Mouse (Mus musculus) embryonic facial prominence, embryonic 11.5 days (tissue): ENCODE data around the gene Ltbp4. TPM values are rescaled to one million over a fixed set of nuclear protein-coding genes. Genes with fewer than 3 reads are reported as not detected.
A peak's percentile ranks its signal among the peaks of the same experiment; 100 is the strongest.

ENCODE experiments used
- ATAC-seq: fragments of 200-750 bp; cut with Nextera tagmentation; replicated peaks from 2 replicates; pipeline ENCODE4 v1.8.0; 2017; ENCODE audit warnings: low read depth; ENCODE audit not compliant: insufficient number of reproducible peaks, low FRiP score, low TSS enrichment
- DNase-seq: peaks from one replicate; pipeline ENCODE4 v3.0.0-alpha.2; 2015; ENCODE audit warnings: low spot score
- H3K27ac ChIP-seq: fragments of 300-500 bp; sonication (generic); replicated peaks from 2 replicates; pipeline ENCODE4 v1.5.1; 2014; ENCODE audit warnings: mild to moderate bottlenecking, low read depth, low read length, control low read depth
- H3K27me3 ChIP-seq: fragments of 300-500 bp; sonication (generic); 2 replicates; pipeline ENCODE4 v1.6.1; 2014; ENCODE audit warnings: mild to moderate bottlenecking, low read length, moderate library complexity, mixed read lengths; ENCODE audit not compliant: control insufficient read depth, insufficient read depth
- H3K36me3 ChIP-seq: fragments of 300-500 bp; sonication (generic); replicated peaks from 2 replicates; pipeline ENCODE4 v1.6.1; 2014; ENCODE audit warnings: low read depth, mild to moderate bottlenecking, low read length, moderate library complexity, mixed read lengths; ENCODE audit not compliant: control insufficient read depth, insufficient read depth
- H3K4me1 ChIP-seq: fragments of 300-500 bp; sonication (generic); 2 replicates; pipeline ENCODE4 v1.6.1; 2014; ENCODE audit warnings: low read length, mixed read lengths; ENCODE audit not compliant: control insufficient read depth, insufficient read depth
- H3K4me2 ChIP-seq: fragments of 300-500 bp; sonication (generic); 2 replicates; pipeline ENCODE4 v1.6.1; 2014; ENCODE audit warnings: low read depth, mild to moderate bottlenecking, control low read depth, low read length, moderate library complexity
- H3K4me3 ChIP-seq: fragments of 300-500 bp; sonication (generic); 2 replicates; pipeline ENCODE4 v1.5.1; 2014; ENCODE audit warnings: low read depth, low read length, control low read depth
- H3K9ac ChIP-seq: fragments of 300-500 bp; sonication (generic); replicated peaks from 2 replicates; pipeline ENCODE4 v1.6.1; 2014; ENCODE audit warnings: mild to moderate bottlenecking, control low read depth, low read length
- H3K9me3 ChIP-seq: fragments of 300-500 bp; sonication (generic); replicated peaks from 2 replicates; pipeline ENCODE4 v1.6.1; 2016; ENCODE audit warnings: mild to moderate bottlenecking, low read length, inconsistent platforms, mixed read lengths; ENCODE audit not compliant: control insufficient read depth
- WGBS: fragments of 180-500 bp; shearing (Covaris S2); extraction: QIAGEN DNeasy Blood & Tissue Kit; methylation state at CpG from one replicate; pipeline ENCODE4 v1.1.7; 2014; 5-methylcytosine and 5-hydroxymethylcytosine counted together
- polyA plus RNA-seq: library from polyadenylated mRNA; unstranded; fragments of >200 nt; fragmentation: Nextera tagmentation; extraction: Ambion mirVana; gene quantifications from 2 replicates; pipeline ENCODE4 v1.2.1, GENCODE M21; 2014

The Ltbp4 gene
- 6.3 and 6.6 TPM in 2 replicates for polyA plus RNA-seq

DNA sequence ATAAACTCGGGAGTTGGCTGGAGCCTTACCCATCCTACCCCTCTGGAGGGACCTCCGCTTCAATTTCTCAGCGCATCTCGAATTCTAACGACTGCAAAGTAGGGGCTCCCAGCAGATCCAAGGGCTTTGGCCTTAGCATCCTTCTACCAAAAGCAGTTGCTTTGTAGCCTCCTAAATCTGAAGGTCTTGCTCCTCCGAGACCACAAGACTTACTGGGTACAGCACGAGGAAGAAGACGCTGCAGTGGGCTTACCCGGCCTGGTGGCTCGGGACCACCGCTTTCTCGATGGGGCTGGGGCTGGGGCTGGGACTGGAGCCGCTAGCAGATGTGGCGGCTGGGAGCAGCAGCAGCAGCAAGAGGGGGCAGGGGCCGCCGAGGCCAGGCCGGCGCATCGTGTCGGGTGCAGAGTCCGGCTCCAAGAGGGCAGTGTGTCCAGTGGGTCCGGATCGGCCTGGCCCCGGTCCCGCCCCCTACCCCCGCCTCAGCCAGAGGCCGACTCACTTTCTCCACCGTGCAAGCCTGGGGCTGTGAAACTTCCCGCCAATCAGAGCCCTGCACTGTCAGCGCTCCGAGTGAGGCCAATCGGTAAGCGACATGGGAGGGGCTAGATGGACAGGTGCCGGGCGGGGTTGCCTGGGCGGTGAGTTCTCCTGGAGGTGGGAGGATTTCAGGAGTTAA, at the start of gene Ltbp4:
TSS of gene Ltbp4 (minus strand) at position 518 of the 679 bp plus-strand sequence.
- no peaks in the 10 kb centered on the region; the same call in 1 of the 2 replicates for H3K4me1 ChIP-seq
- WGBS, result under 1% methylated on average over 36 of the region's 36 CpGs

DNA sequence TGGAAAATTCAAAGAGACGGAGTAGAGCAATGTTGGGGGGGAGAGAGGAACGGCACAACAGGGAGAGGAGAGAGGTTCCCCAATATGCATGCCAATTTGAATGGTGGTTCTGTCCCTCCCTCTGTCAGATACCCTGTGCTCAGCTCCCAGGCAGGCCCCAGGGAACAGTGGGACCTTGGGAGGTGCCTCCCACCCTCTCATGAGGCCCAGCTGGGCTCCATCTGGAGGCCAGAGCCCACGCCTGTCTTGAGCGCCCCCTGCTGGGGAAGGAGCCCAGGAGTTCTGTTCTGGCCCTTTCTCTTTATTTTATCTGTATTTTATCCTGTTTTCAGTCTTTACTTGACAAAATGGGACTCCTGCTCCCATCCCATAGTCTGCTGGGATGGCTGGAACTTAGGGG, 47.2 kb upstream of the Ltbp4 start:
- no peaks in the 10 kb centered on the region for H3K9me3 ChIP-seq
- H3K27ac ChIP-seq, result no peak overlapping the region
- DNase-seq (peak; percentile 76), ATAC-seq (no peak)
- no peaks in the 10 kb centered on the region for H3K36me3 ChIP-seq
- no peaks in the 10 kb centered on the region for H3K4me1 ChIP-seq
- whole genome bisulfite sequencing, result 41% methylated on average over 4 of the region's 4 CpGs
- no peak overlapping the region for H3K4me3 ChIP-seq
- H3K27me3 ChIP-seq, result no peaks in the 10 kb centered on the region
- H3K4me2 ChIP-seq, result no peak overlapping the region
- H3K9ac ChIP-seq, result no peak overlapping the region

More for the DNA sequence above, at the start of gene Ltbp4:
- H3K4me3 ChIP-seq, result peak within 1 kb of the TSS; percentile 43
- peak within 1 kb of the TSS; percentile 90 for H3K4me2 ChIP-seq
- peak within 1 kb of the TSS; percentile 48 for H3K9ac ChIP-seq
- no peaks in the 10 kb centered on the region for H3K9me3 ChIP-seq
- ATAC-seq, result peak; percentile 44; the same call in 1 of the 2 replicates
- DNase-seq, result peak; percentile 84
- peaks cover 36% of the 10 kb centered on the region for H3K27me3 ChIP-seq
- no peak within 1 kb of the TSS for H3K27ac ChIP-seq
- H3K36me3 ChIP-seq, result no peaks in the 10 kb centered on the region

DNA sequence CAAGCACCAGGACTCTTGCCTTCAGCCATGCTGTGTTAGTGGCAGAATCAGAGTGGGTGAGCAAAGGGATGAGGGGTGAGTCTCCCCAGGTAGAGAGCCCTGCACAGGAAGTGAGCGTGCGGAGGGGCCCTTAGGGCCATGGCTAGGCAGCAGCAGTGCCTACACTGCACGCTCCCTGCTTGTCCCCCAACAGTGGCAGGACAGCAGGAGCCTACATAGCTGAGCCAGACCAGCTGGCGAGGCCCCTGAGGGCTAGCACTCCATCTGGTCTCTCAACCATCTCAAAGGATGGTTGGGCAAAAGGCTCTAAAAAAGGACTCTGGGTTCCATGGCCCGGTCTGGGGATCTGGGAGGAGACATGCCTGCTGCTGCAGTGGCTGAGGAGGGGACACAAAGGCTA, 46.6 kb upstream of the Ltbp4 start:
- Histone ChIP-seq H3K4me3 (no peak overlapping the region), H3K27me3 (no peaks in the 10 kb centered on the region), H3K36me3 (no peaks in the 10 kb centered on the region), H3K27ac (no peak overlapping the region), H3K4me2 (no peak overlapping the region), H3K9me3 (no peaks in the 10 kb centered on the region), H3K4me1 (no peaks in the 10 kb centered on the region), H3K9ac (no peak overlapping the region)
- ATAC-seq, result no peak
- DNase-seq, result no peak
- 71% methylated on average over 5 of the region's 5 CpGs for WGBS

DNA sequence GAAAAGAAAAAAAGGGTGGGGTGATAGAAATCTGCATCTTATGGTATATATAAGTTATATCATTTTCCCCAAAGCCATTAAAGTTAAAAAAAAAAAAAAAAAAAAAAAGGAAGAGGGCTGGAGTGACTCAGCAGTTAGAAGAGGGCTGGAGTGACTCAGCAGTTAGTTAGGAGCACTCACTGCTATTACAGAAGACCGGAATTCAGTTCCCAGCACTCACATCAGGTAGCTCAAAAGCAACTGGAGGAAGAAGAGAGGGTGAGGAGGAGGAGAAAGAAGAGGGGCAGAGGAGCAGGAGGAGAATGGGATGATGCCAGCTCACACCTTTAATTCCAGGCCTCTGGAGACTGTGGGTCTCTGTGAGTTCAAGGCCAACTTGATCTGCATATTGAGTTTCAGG, 45.7 kb upstream of the Ltbp4 start:
- Histone ChIP-seq H3K4me2 (no peak overlapping the region), H3K4me3 (no peak overlapping the region), H3K36me3 (no peaks in the 10 kb centered on the region), H3K27me3 (no peaks in the 10 kb centered on the region), H3K9me3 (no peaks in the 10 kb centered on the region), H3K27ac (no peak overlapping the region), H3K9ac (no peak overlapping the region), H3K4me1 (no peaks in the 10 kb centered on the region)
- WGBS, result 83% methylated on average over 1 of the region's 1 CpGs
- ATAC-seq, result no peak
- DNase-seq, result no peak

DNA sequence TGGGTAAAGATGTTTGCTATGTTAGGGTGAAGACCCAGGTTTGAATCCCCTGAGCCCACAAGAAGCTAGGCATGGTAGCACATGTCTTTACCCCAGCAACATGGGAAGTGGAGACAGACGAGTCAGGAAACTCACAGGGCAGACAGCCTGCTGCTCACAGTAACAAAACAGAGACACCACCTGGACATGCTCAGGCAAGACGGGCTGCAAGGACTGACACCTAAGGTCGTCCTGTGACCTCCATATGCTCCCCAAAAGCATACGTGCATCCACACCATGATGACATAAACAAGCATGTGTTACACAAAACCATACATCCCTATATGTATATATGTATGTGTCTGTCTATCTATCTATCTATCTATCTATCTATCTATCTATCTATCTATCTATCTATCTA, 44.1 kb upstream of the Ltbp4 start:
- DNase-seq, result no peak
- Histone ChIP-seq H3K36me3 (no peaks in the 10 kb centered on the region), H3K9me3 (no peaks in the 10 kb centered on the region), H3K4me3 (no peak overlapping the region), H3K27ac (no peak overlapping the region), H3K4me1 (no peaks in the 10 kb centered on the region), H3K27me3 (peaks cover 2% of the 10 kb centered on the region; the same call in 1 of the 2 replicates), H3K9ac (no peak overlapping the region), H3K4me2 (no peak overlapping the region)
- no peak for ATAC-seq
- 55% methylated on average over 4 of the region's 4 CpGs for WGBS

DNA sequence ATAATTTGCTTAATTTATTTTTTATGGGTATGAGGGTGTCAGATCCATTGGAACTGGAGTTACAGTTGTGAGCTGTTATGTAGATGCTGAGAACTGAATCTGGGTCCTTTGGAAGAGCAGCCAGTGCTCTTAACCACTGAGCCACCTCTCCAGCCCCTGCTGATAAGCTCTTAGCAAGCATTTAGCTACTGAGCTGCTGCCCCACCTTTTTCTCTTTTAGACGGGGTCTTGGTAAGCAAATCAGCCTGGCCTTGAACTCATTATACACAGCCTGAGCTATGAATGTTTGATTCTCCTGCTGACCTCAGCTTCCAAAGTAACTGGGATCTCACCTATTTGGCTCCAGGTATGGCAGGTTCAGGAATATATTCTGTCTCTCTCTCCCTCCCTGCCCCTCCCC, 43.5 kb upstream of the Ltbp4 start:
- no peak for DNase-seq
- WGBS, result 24% methylated on average over 1 of the region's 1 CpGs

DNA sequence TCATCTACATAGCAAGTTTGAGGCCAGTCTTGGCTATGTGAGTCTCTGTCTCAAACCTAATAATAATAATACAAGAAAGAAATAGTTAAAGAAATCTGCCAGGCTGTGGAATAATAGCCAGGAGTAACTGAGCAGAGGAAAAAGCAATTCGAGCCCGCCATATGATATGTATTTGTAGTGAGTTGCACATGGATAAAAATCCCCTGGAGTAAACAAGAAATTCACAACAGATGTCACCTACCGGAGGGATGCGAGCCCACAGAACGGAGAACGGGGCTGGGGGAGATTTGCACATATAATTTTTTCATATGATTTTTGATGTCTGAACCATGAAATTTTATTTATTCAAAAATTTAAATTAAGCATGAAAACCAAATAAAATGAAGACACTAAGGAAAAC, 42.3 kb upstream of the Ltbp4 start:
- Histone ChIP-seq H3K4me3 (no peak overlapping the region), H3K27me3 (peaks cover 15% of the 10 kb centered on the region), H3K4me1 (no peaks in the 10 kb centered on the region; the same call in 1 of the 2 replicates), H3K36me3 (no peaks in the 10 kb centered on the region), H3K9me3 (no peaks in the 10 kb centered on the region), H3K9ac (no peak overlapping the region), H3K27ac (no peak overlapping the region), H3K4me2 (no peak overlapping the region)
- DNase-seq (peak; percentile 66), ATAC-seq (no peak)
- WGBS, result 51% methylated on average over 6 of the region's 6 CpGs

More for the DNA sequence above, 43.5 kb upstream of the Ltbp4 start:
- ATAC-seq, result no peak
- H3K4me2 ChIP-seq, result no peak overlapping the region
- H3K4me1 ChIP-seq, result no peaks in the 10 kb centered on the region
- H3K36me3 ChIP-seq, result no peaks in the 10 kb centered on the region
- H3K9me3 ChIP-seq, result no peaks in the 10 kb centered on the region
- no peak overlapping the region for H3K9ac ChIP-seq
- H3K27ac ChIP-seq, result no peak overlapping the region
- H3K27me3 ChIP-seq, result peaks cover 6% of the 10 kb centered on the region; the same call in 1 of the 2 replicates
- no peak overlapping the region for H3K4me3 ChIP-seq

DNA sequence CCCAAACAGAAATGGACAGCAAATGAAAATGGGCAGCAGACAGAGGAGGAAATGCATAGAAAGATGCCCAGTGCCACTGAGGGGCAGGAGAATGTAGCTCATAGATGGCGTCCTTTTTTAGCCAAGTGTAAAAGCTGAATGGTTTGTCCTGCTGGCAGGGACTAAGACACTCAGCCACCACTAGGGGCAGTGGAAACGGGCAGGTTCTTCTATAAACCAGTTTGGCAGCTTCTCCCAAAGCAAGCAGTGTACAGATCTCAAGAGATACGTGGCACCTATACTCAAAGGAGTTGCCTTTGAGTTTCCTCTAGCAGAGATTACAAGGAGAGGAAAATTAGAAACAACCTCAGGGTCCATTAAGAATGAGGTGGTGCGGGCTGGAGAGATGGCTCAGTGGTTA, 40.9 kb upstream of the Ltbp4 start:
- peaks cover 26% of the 10 kb centered on the region for H3K27me3 ChIP-seq

More for the DNA sequence above, 40.9 kb upstream of the Ltbp4 start:
- 22% methylated on average over 4 of the region's 4 CpGs for WGBS
- DNase-seq (peak; percentile 72), ATAC-seq (no peak)
- Histone ChIP-seq H3K27ac (no peak overlapping the region), H3K4me1 (no peaks in the 10 kb centered on the region; the same call in 1 of the 2 replicates), H3K4me2 (no peak overlapping the region), H3K4me3 (no peak overlapping the region), H3K36me3 (no peaks in the 10 kb centered on the region), H3K9ac (no peak overlapping the region), H3K9me3 (no peaks in the 10 kb centered on the region)
